Mouse (Mus musculus) midbrain, embryonic 14.5 days (tissue): ENCODE results near the gene Gpr165. TPM values are rescaled to one million over a fixed set of nuclear protein-coding genes. Genes with fewer than 3 reads are reported as not detected.
A peak's percentile ranks its signal among the peaks of the same experiment; 100 is the strongest.

Experiments
- ATAC-seq: fragments of 200-750 bp; cut with Nextera tagmentation; 2 replicates; pipeline ENCODE4 v1.8.0; 2017; ENCODE audit warnings: moderate number of reproducible peaks, moderate library complexity; ENCODE audit not compliant: low FRiP score, low TSS enrichment
- DNase-seq: peaks from one replicate; pipeline ENCODE4 v3.0.0-alpha.2; 2015
- H3K27ac ChIP-seq: fragments of 300-500 bp; sonication (generic); replicated peaks from 2 replicates; pipeline ENCODE4 v1.5.1; 2014; ENCODE audit warnings: mild to moderate bottlenecking, low read depth, low read length, moderate library complexity
- H3K27me3 ChIP-seq: fragments of 300-500 bp; sonication (generic); 2 replicates; pipeline ENCODE4 v1.6.1; 2014; ENCODE audit warnings: low read length, control low read depth, mixed read lengths; ENCODE audit not compliant: control insufficient read depth, insufficient read depth
- H3K36me3 ChIP-seq: fragments of 300-500 bp; sonication (generic); 2 replicates; pipeline ENCODE4 v1.6.1; 2014; ENCODE audit warnings: low read length, control low read depth; ENCODE audit not compliant: control insufficient read depth, insufficient read depth
- H3K4me1 ChIP-seq: fragments of 300-500 bp; sonication (generic); 2 replicates; pipeline ENCODE4 v1.6.1; 2014; ENCODE audit warnings: mild to moderate bottlenecking, antibody characterized with exemption, low read length, control low read depth; ENCODE audit not compliant: control insufficient read depth, insufficient read depth
- H3K4me2 ChIP-seq: fragments of 300-500 bp; sonication (generic); 2 replicates; pipeline ENCODE4 v1.6.1; 2014; ENCODE audit warnings: mild to moderate bottlenecking, low read length, moderate library complexity
- H3K4me3 ChIP-seq: fragments of 300-500 bp; sonication (generic); replicated peaks from 2 replicates; pipeline ENCODE4 v1.5.1; 2014; ENCODE audit warnings: low read depth, low read length
- H3K9ac ChIP-seq: fragments of 300-500 bp; sonication (generic); replicated peaks from 2 replicates; pipeline ENCODE4 v1.6.1; 2014; ENCODE audit warnings: mild to moderate bottlenecking, low read length, moderate library complexity
- H3K9me3 ChIP-seq: fragments of 300-500 bp; sonication (generic); 2 replicates; pipeline ENCODE4 v1.6.1; 2016; ENCODE audit warnings: low read length, control low read depth, mixed read lengths; ENCODE audit not compliant: control insufficient read depth
- WGBS: fragments of 180-500 bp; shearing (Covaris S2); extraction: QIAGEN DNeasy Blood & Tissue Kit; methylation state at CpG from one replicate; pipeline ENCODE4 v1.1.7; 2014; 5-methylcytosine and 5-hydroxymethylcytosine counted together
- polyA plus RNA-seq: library from polyadenylated mRNA; unstranded; fragments of >200 nt; fragmentation: Nextera tagmentation; extraction: Ambion mirVana; gene quantifications from 2 replicates; pipeline ENCODE4 v1.2.1, GENCODE M21; 2014

The Gpr165 gene
- polyA plus RNA-seq: 7.2 and 8.7 TPM in 2 replicates

GRCm38 (mm10) chrX:96712907-96713774 lies at the start of gene Gpr165:
Gene Gpr165, plus strand, starts transcription at chrX:96713441.
- Histone ChIP-seq H3K9ac (peak within 1 kb of the TSS; percentile 51), H3K27ac (peak within 1 kb of the TSS; percentile 56), H3K4me3 (peak within 1 kb of the TSS; percentile 41), H3K4me1 (no peaks in the 10 kb centered on the region), H3K9me3 (no peaks in the 10 kb centered on the region), H3K4me2 (peak within 1 kb of the TSS; percentile 54), H3K36me3 (no peaks in the 10 kb centered on the region), H3K27me3 (no peaks in the 10 kb centered on the region)
- peak; percentile 98 for ATAC-seq
- peak; percentile 80 for DNase-seq
- WGBS: 25% methylated on average over 16 of the region's 16 CpGs

GRCm38 (mm10) chrX:96674871-96675270 lies 38.4 kb upstream of the Gpr165 start:
- H3K4me3 ChIP-seq: no peak overlapping the region
- no peaks in the 10 kb centered on the region for H3K9me3 ChIP-seq
- no peak overlapping the region for H3K27ac ChIP-seq
- H3K27me3 ChIP-seq: no peaks in the 10 kb centered on the region
- no peaks in the 10 kb centered on the region for H3K36me3 ChIP-seq
- H3K4me2 ChIP-seq: no peak overlapping the region
- ATAC-seq (no peak), DNase-seq (no peak)
- H3K9ac ChIP-seq: no peak overlapping the region
- no peaks in the 10 kb centered on the region for H3K4me1 ChIP-seq
- WGBS: 44% methylated on average over 1 of the region's 1 CpGs
